Mouse (Mus musculus) lung, embryonic 16.5 days (tissue): ENCODE data around the gene Sipa1l2. TPM values are rescaled to one million over a fixed set of nuclear protein-coding genes. Genes with fewer than 3 reads are reported as not detected.

Experiments used
- ATAC-seq: fragments of 200-750 bp; cut with Nextera tagmentation; 2 replicates; pipeline ENCODE4 v1.8.0; 2017; ENCODE audit warnings: low read depth, mild to moderate bottlenecking, moderate library complexity
- H3K27ac ChIP-seq: fragments of 300-500 bp; sonication (generic); 2 replicates; pipeline ENCODE4 v1.5.1; 2014; ENCODE audit warnings: mild to moderate bottlenecking, control low read depth, low read length
- H3K27me3 ChIP-seq: fragments of 300-500 bp; sonication (generic); 2 replicates; pipeline ENCODE4 v1.6.1; 2014; ENCODE audit warnings: low read depth, low read length, mixed read lengths; ENCODE audit not compliant: control insufficient read depth, insufficient read depth
- H3K36me3 ChIP-seq: fragments of 300-500 bp; sonication (generic); 2 replicates; pipeline ENCODE4 v1.6.1; 2014; ENCODE audit warnings: low read length; ENCODE audit not compliant: control insufficient read depth, insufficient read depth
- H3K4me1 ChIP-seq: fragments of 300-500 bp; sonication (generic); replicated peaks from 2 replicates; pipeline ENCODE4 v1.6.1; 2014; ENCODE audit warnings: low read length, mixed read lengths; ENCODE audit not compliant: control insufficient read depth, insufficient read depth
- H3K4me2 ChIP-seq: fragments of 300-500 bp; sonication (generic); 2 replicates; pipeline ENCODE4 v1.6.1; 2014; ENCODE audit warnings: low read depth, low read length, control low read depth
- H3K4me3 ChIP-seq: fragments of 300-500 bp; sonication (generic); 2 replicates; pipeline ENCODE4 v1.5.1; 2014; ENCODE audit warnings: mild to moderate bottlenecking, low read length, control low read depth
- H3K9ac ChIP-seq: fragments of 300-500 bp; sonication (generic); 2 replicates; pipeline ENCODE4 v1.6.1; 2014; ENCODE audit warnings: low read length, control low read depth
- H3K9me3 ChIP-seq: fragments of 300-500 bp; sonication (generic); 2 replicates; pipeline ENCODE4 v1.6.1; 2016; ENCODE audit warnings: low read length; ENCODE audit not compliant: control insufficient read depth
- WGBS: fragments of 180-500 bp; shearing (Covaris S2); extraction: QIAGEN DNeasy Blood & Tissue Kit; methylation state at CpG from one replicate; pipeline ENCODE4 v1.1.7; 2014; 5-methylcytosine and 5-hydroxymethylcytosine counted together
- polyA plus RNA-seq: library from polyadenylated mRNA; unstranded; fragments of >200 nt; fragmentation: Nextera tagmentation; extraction: Ambion mirVana; gene quantifications from 2 replicates; pipeline ENCODE4 v1.2.1, GENCODE M21; 2015

Gene Sipa1l2
- polyA plus RNA-seq, 1 experiment from 2014 or later, result 13.3 TPM

GRCm38 (mm10) chr8:125474876-125475275 is 94.7 kb downstream of the Sipa1l2 start:
- peak; percentile 75 for ATAC-seq
- peaks cover 6% of the 10 kb centered on the region; the same call in 1 of the 2 replicates for H3K36me3 ChIP-seq

GRCm38 (mm10) chr8:125471374-125471773 is 98.2 kb downstream of the Sipa1l2 start:
- Histone ChIP-seq H3K4me1 (peaks cover 6% of the 10 kb centered on the region), H3K9me3 (no peaks in the 10 kb centered on the region), H3K4me3 (no peak overlapping the region), H3K27me3 (no peaks in the 10 kb centered on the region), H3K4me2 (no peak overlapping the region), H3K9ac (no peak overlapping the region), H3K27ac (no peak overlapping the region), H3K36me3 (peaks cover 7% of the 10 kb centered on the region; the same call in 1 of the 2 replicates)
- 85% methylated on average over 9 of the region's 9 CpGs for WGBS
- no peak for ATAC-seq

More at GRCm38 (mm10) chr8:125474876-125475275, 94.7 kb downstream of the Sipa1l2 start:
- peak overlapping the region; percentile 37 for H3K27ac ChIP-seq
- WGBS, result 48% methylated on average over 12 of the region's 12 CpGs
- peaks cover 6% of the 10 kb centered on the region for H3K4me1 ChIP-seq
- H3K9ac ChIP-seq, result no peak overlapping the region
- H3K4me3 ChIP-seq, result no peak overlapping the region
- H3K27me3 ChIP-seq, result no peaks in the 10 kb centered on the region
- H3K9me3 ChIP-seq, result no peaks in the 10 kb centered on the region
- no peak overlapping the region for H3K4me2 ChIP-seq

- WGBS, result 69% methylated on average over 6 of the region's 6 CpGs
- H3K36me3 ChIP-seq, result peaks cover 14% of the 10 kb centered on the region
Measured at GRCm38 (mm10) chr8:125465156-125465821, 104.3 kb downstream of the Sipa1l2 start.

GRCm38 (mm10) chr8:125462901-125463300 is 106.7 kb downstream of the Sipa1l2 start:
- H3K4me2 ChIP-seq, result no peak overlapping the region
- WGBS, result 83% methylated on average over 7 of the region's 7 CpGs
- no peak for ATAC-seq
- H3K36me3 ChIP-seq, result peaks cover 8% of the 10 kb centered on the region
- H3K4me1 ChIP-seq, result no peaks in the 10 kb centered on the region; the same call in 1 of the 2 replicates
- H3K27me3 ChIP-seq, result no peaks in the 10 kb centered on the region
- no peak overlapping the region for H3K4me3 ChIP-seq
- H3K27ac ChIP-seq, result no peak overlapping the region
- H3K9ac ChIP-seq, result no peak overlapping the region
- H3K9me3 ChIP-seq, result no peaks in the 10 kb centered on the region

More at GRCm38 (mm10) chr8:125465156-125465821, 104.3 kb downstream of the Sipa1l2 start:
- Histone ChIP-seq H3K27ac (no peak overlapping the region), H3K4me2 (no peak overlapping the region), H3K4me3 (no peak overlapping the region), H3K9ac (no peak overlapping the region), H3K27me3 (no peaks in the 10 kb centered on the region), H3K9me3 (no peaks in the 10 kb centered on the region), H3K4me1 (no peaks in the 10 kb centered on the region; the same call in 1 of the 2 replicates)
- ATAC-seq, result no peak

GRCm38 (mm10) chr8:125461504-125461903 is 108.1 kb downstream of the Sipa1l2 start:
- Histone ChIP-seq H3K9me3 (no peaks in the 10 kb centered on the region), H3K4me1 (no peaks in the 10 kb centered on the region; the same call in 1 of the 2 replicates), H3K27me3 (no peaks in the 10 kb centered on the region), H3K4me3 (no peak overlapping the region), H3K4me2 (no peak overlapping the region), H3K9ac (no peak overlapping the region), H3K36me3 (peaks cover 7% of the 10 kb centered on the region), H3K27ac (peak overlapping the region; percentile 41; the same call in 1 of the 2 replicates)
- peak; percentile 60; the same call in 1 of the 2 replicates for ATAC-seq
- WGBS, result 97% methylated on average over 1 of the region's 1 CpGs

- Histone ChIP-seq H3K4me2 (no peak overlapping the region), H3K9ac (no peak overlapping the region), H3K9me3 (no peaks in the 10 kb centered on the region), H3K27ac (no peak overlapping the region), H3K36me3 (peaks cover 7% of the 10 kb centered on the region), H3K4me3 (no peak overlapping the region), H3K27me3 (no peaks in the 10 kb centered on the region), H3K4me1 (no peaks in the 10 kb centered on the region; the same call in 1 of the 2 replicates)
- no peak for ATAC-seq
- WGBS, result 56% methylated on average over 6 of the region's 6 CpGs
Measured at GRCm38 (mm10) chr8:125460602-125461001, 109.0 kb downstream of the Sipa1l2 start.

- no peak overlapping the region for H3K4me3 ChIP-seq
- no peak overlapping the region for H3K4me2 ChIP-seq
- peaks cover 14% of the 10 kb centered on the region for H3K36me3 ChIP-seq
- no peaks in the 10 kb centered on the region for H3K9me3 ChIP-seq
- peaks cover 12% of the 10 kb centered on the region for H3K4me1 ChIP-seq
- H3K27me3 ChIP-seq, result no peaks in the 10 kb centered on the region
- no peak overlapping the region for H3K9ac ChIP-seq
- WGBS, result 63% methylated on average over 6 of the region's 6 CpGs
- no peak overlapping the region for H3K27ac ChIP-seq
- no peak for ATAC-seq
Measured at GRCm38 (mm10) chr8:125449048-125449447, 120.6 kb downstream of the Sipa1l2 start.

GRCm38 (mm10) chr8:125447543-125447942 is 122.1 kb downstream of the Sipa1l2 start:
- Histone ChIP-seq H3K9ac (no peak overlapping the region), H3K4me1 (peaks cover 12% of the 10 kb centered on the region), H3K27ac (no peak overlapping the region), H3K36me3 (peaks cover 8% of the 10 kb centered on the region), H3K27me3 (no peaks in the 10 kb centered on the region), H3K4me2 (no peak overlapping the region), H3K9me3 (no peaks in the 10 kb centered on the region), H3K4me3 (no peak overlapping the region)
- peak; percentile 22; the same call in 1 of the 2 replicates for ATAC-seq
- WGBS, result 58% methylated on average over 14 of the region's 14 CpGs

GRCm38 (mm10) chr8:125446236-125446635 is 123.4 kb downstream of the Sipa1l2 start:
- Histone ChIP-seq H3K9ac (no peak overlapping the region), H3K27ac (no peak overlapping the region), H3K4me1 (peaks cover 12% of the 10 kb centered on the region), H3K9me3 (no peaks in the 10 kb centered on the region), H3K4me3 (no peak overlapping the region), H3K27me3 (no peaks in the 10 kb centered on the region), H3K36me3 (peaks cover 17% of the 10 kb centered on the region), H3K4me2 (no peak overlapping the region)
- ATAC-seq, result no peak
- WGBS, result 76% methylated on average over 4 of the region's 4 CpGs
